Mouse (Mus musculus): ENCODE results near the gene Lmx1b. TPM values are rescaled to one million over a fixed set of nuclear protein-coding genes. Genes with fewer than 3 reads are reported as not detected.

Lmx1b gene
- polyA plus RNA-seq, 1 experiment = not detected

GRCm38 (mm10) chr2:33645538-33646282 is 5.4 kb upstream of the Lmx1b start:
- H3K4me1 ChIP-seq (ENCODE audit: control insufficient read depth, insufficient read depth, low read length) = no peaks in the 10 kb centered on the region
- TF ChIP-seq POLR2A (IDR thresholded peaks at IDR 0.05; ENCODE audit: borderline replicate concordance, low read depth, low read length) (no peak), CTCF (IDR thresholded peaks at IDR 0.05; ENCODE audit: low read depth, low read length) (no peak)
- no peak overlapping the region for H3K27ac ChIP-seq (ENCODE audit: insufficient read depth, low read depth, low read length)
- H3K4me3 ChIP-seq (ENCODE audit: insufficient read depth, low read length) = no peak overlapping the region

GRCm38 (mm10) chr2:33643721-33644713 is 3.7 kb upstream of the Lmx1b start:
- H3K4me1 ChIP-seq (ENCODE audit: control insufficient read depth, insufficient read depth, low read length) = no peaks in the 10 kb centered on the region
- TF ChIP-seq CTCF (IDR thresholded peaks at IDR 0.05; ENCODE audit: low read depth, low read length) (no peak), POLR2A (IDR thresholded peaks at IDR 0.05; ENCODE audit: borderline replicate concordance, low read depth, low read length) (no peak)

GRCm38 (mm10) chr2:33642650-33643458 is 2.5 kb upstream of the Lmx1b start:
- H3K4me3 ChIP-seq (ENCODE audit: insufficient read depth, low read length) = no peak overlapping the region
- no peaks in the 10 kb centered on the region for H3K4me1 ChIP-seq (ENCODE audit: control insufficient read depth, insufficient read depth, low read length)
- TF ChIP-seq POLR2A (IDR thresholded peaks at IDR 0.05; ENCODE audit: borderline replicate concordance, low read depth, low read length) (no peak), CTCF (IDR thresholded peaks at IDR 0.05; ENCODE audit: low read depth, low read length) (peak; percentile 55; the same call in 1 of the 2 replicates)
- no peak overlapping the region for H3K27ac ChIP-seq (ENCODE audit: insufficient read depth, low read depth, low read length)

More at GRCm38 (mm10) chr2:33643721-33644713, 3.7 kb upstream of the Lmx1b start:
- no peak overlapping the region for H3K4me3 ChIP-seq (ENCODE audit: insufficient read depth, low read length)
- H3K27ac ChIP-seq (ENCODE audit: insufficient read depth, low read depth, low read length) = no peak overlapping the region

- no peaks in the 10 kb centered on the region for H3K4me1 ChIP-seq (ENCODE audit: control insufficient read depth, insufficient read depth, low read length)
- TF ChIP-seq POLR2A (IDR thresholded peaks at IDR 0.05; ENCODE audit: borderline replicate concordance, low read depth, low read length) (no peak), CTCF (IDR thresholded peaks at IDR 0.05; ENCODE audit: low read depth, low read length) (no peak)
- H3K4me3 ChIP-seq (ENCODE audit: insufficient read depth, low read length) = no peak overlapping the region
- H3K27ac ChIP-seq (ENCODE audit: insufficient read depth, low read depth, low read length) = no peak overlapping the region
These were observed 1.7 kb upstream of the Lmx1b start for GRCm38 (mm10) chr2:33641859-33642571.

GRCm38 (mm10) chr2:33640978-33641858 is 907 bp upstream of the Lmx1b start:
- TF ChIP-seq POLR2A (IDR thresholded peaks at IDR 0.05; ENCODE audit: borderline replicate concordance, low read depth, low read length) (no peak), CTCF (IDR thresholded peaks at IDR 0.05; ENCODE audit: low read depth, low read length) (no peak)
- H3K4me1 ChIP-seq (ENCODE audit: control insufficient read depth, insufficient read depth, low read length) = no peaks in the 10 kb centered on the region
- no peak overlapping the region for H3K4me3 ChIP-seq (ENCODE audit: insufficient read depth, low read length)
- no peak overlapping the region for H3K27ac ChIP-seq (ENCODE audit: insufficient read depth, low read depth, low read length)

- TF ChIP-seq POLR2A (IDR thresholded peaks at IDR 0.05; ENCODE audit: borderline replicate concordance, low read depth, low read length) (no peak), CTCF (IDR thresholded peaks at IDR 0.05; ENCODE audit: low read depth, low read length) (no peak)
- H3K4me1 ChIP-seq (ENCODE audit: control insufficient read depth, insufficient read depth, low read length) = no peaks in the 10 kb centered on the region
- no peak overlapping the region for H3K4me3 ChIP-seq (ENCODE audit: insufficient read depth, low read length)
- H3K27ac ChIP-seq (ENCODE audit: insufficient read depth, low read depth, low read length) = no peak overlapping the region
These were observed 775 bp downstream of the Lmx1b start for GRCm38 (mm10) chr2:33639301-33640170.

- no peak overlapping the region for H3K4me3 ChIP-seq (ENCODE audit: insufficient read depth, low read length)
- TF ChIP-seq POLR2A (IDR thresholded peaks at IDR 0.05; ENCODE audit: borderline replicate concordance, low read depth, low read length) (no peak), CTCF (IDR thresholded peaks at IDR 0.05; ENCODE audit: low read depth, low read length) (no peak)
- H3K4me1 ChIP-seq (ENCODE audit: control insufficient read depth, insufficient read depth, low read length) = no peaks in the 10 kb centered on the region
- no peak overlapping the region for H3K27ac ChIP-seq (ENCODE audit: insufficient read depth, low read depth, low read length)
These were observed 2.1 kb downstream of the Lmx1b start for GRCm38 (mm10) chr2:33638141-33638733.

All from bone marrow macrophage, adult 2 months (primary cell).